Mouse (Mus musculus) embryonic facial prominence, embryonic 12.5 days (tissue): ENCODE results near the gene Padi3. TPM values are rescaled to one million over a fixed set of nuclear protein-coding genes. Genes with fewer than 3 reads are reported as not detected.
A peak's percentile ranks its signal among the peaks of the same experiment; 100 is the strongest.

Experiments
- ATAC-seq: fragments of 200-750 bp; cut with Nextera tagmentation; 2 replicates; pipeline ENCODE4 v1.8.0; 2017; ENCODE audit not compliant: insufficient number of reproducible peaks, insufficient read depth, low FRiP score, low TSS enrichment
- H3K27ac ChIP-seq: fragments of 300-500 bp; sonication (generic); 2 replicates; pipeline ENCODE4 v1.5.1; 2016; ENCODE audit warnings: mild to moderate bottlenecking
- H3K27me3 ChIP-seq: fragments of 300-500 bp; sonication (generic); 2 replicates; pipeline ENCODE4 v1.6.1; 2016; ENCODE audit warnings: mild to moderate bottlenecking, moderate library complexity
- H3K36me3 ChIP-seq: fragments of 300-500 bp; sonication (generic); 2 replicates; pipeline ENCODE4 v1.6.1; 2016; ENCODE audit warnings: mild to moderate bottlenecking
- H3K4me1 ChIP-seq: fragments of 300-500 bp; sonication (generic); 2 replicates; pipeline ENCODE4 v1.6.1; 2016
- H3K4me2 ChIP-seq: fragments of 300-500 bp; sonication (generic); replicated peaks from 2 replicates; pipeline ENCODE4 v1.6.1; 2016; ENCODE audit warnings: mild to moderate bottlenecking, moderate library complexity
- H3K4me3 ChIP-seq: fragments of 300-500 bp; sonication (generic); 2 replicates; pipeline ENCODE4 v1.5.1; 2016; ENCODE audit warnings: mild to moderate bottlenecking
- H3K9ac ChIP-seq: fragments of 300-500 bp; sonication (generic); 2 replicates; pipeline ENCODE4 v1.6.1; 2016; ENCODE audit warnings: mild to moderate bottlenecking, moderate library complexity
- H3K9me3 ChIP-seq: fragments of 300-500 bp; sonication (generic); 2 replicates; pipeline ENCODE4 v1.6.1; 2016; ENCODE audit warnings: mild to moderate bottlenecking, moderate library complexity
- WGBS: fragments of 180-500 bp; shearing (Covaris S2); methylation state at CpG from one replicate; pipeline ENCODE4 v1.1.7; 2016; 5-methylcytosine and 5-hydroxymethylcytosine counted together
- polyA plus RNA-seq: library from polyadenylated mRNA; unstranded; fragments of >200 nt; fragmentation: Nextera tagmentation; extraction: Ambion mirVana; gene quantifications from 2 replicates; pipeline ENCODE4 v1.2.1, GENCODE M21; 2016

Padi3 gene
- polyA plus RNA-seq, result 0.06 and 0.08 TPM in 2 replicates

- no peak for ATAC-seq
- Histone ChIP-seq H3K9ac (no peak within 1 kb of the TSS), H3K36me3 (no peaks in the 10 kb centered on the region), H3K27ac (no peak within 1 kb of the TSS), H3K4me2 (no peak within 1 kb of the TSS), H3K9me3 (no peaks in the 10 kb centered on the region), H3K4me1 (peaks cover 29% of the 10 kb centered on the region), H3K27me3 (no peaks in the 10 kb centered on the region), H3K4me3 (no peak within 1 kb of the TSS)
- WGBS, result 72% methylated on average over 16 of the region's 16 CpGs
These were observed at the start of gene Padi3 for GRCm38 (mm10) chr4:140810458-140811260. Gene Padi3 (minus strand): TSS chr4:140810648.

GRCm38 (mm10) chr4:140859291-140859690, 48.8 kb upstream of the Padi3 start:
- Histone ChIP-seq H3K27me3 (no peaks in the 10 kb centered on the region), H3K9me3 (no peaks in the 10 kb centered on the region), H3K4me2 (no peak overlapping the region), H3K4me1 (no peaks in the 10 kb centered on the region), H3K27ac (no peak overlapping the region), H3K4me3 (no peak overlapping the region), H3K9ac (no peak overlapping the region), H3K36me3 (no peaks in the 10 kb centered on the region)
- no peak for ATAC-seq
- WGBS, result 80% methylated on average over 11 of the region's 11 CpGs

GRCm38 (mm10) chr4:140857813-140858212, 47.4 kb upstream of the Padi3 start:
- WGBS, result 84% methylated on average over 7 of the region's 7 CpGs
- no peak overlapping the region for H3K27ac ChIP-seq

GRCm38 (mm10) chr4:140857041-140857440, 46.6 kb upstream of the Padi3 start:
- Histone ChIP-seq H3K4me2 (no peak overlapping the region), H3K9me3 (no peaks in the 10 kb centered on the region), H3K27ac (no peak overlapping the region), H3K4me3 (no peak overlapping the region), H3K9ac (no peak overlapping the region), H3K36me3 (no peaks in the 10 kb centered on the region), H3K4me1 (no peaks in the 10 kb centered on the region), H3K27me3 (no peaks in the 10 kb centered on the region)
- ATAC-seq, result no peak
- 73% methylated on average over 5 of the region's 5 CpGs for WGBS

More at GRCm38 (mm10) chr4:140857813-140858212, 47.4 kb upstream of the Padi3 start:
- no peak overlapping the region for H3K4me3 ChIP-seq
- H3K9ac ChIP-seq, result no peak overlapping the region
- no peaks in the 10 kb centered on the region for H3K36me3 ChIP-seq
- H3K4me2 ChIP-seq, result no peak overlapping the region
- no peaks in the 10 kb centered on the region for H3K4me1 ChIP-seq
- H3K27me3 ChIP-seq, result no peaks in the 10 kb centered on the region
- ATAC-seq, result no peak
- no peaks in the 10 kb centered on the region for H3K9me3 ChIP-seq

GRCm38 (mm10) chr4:140855151-140855550, 44.7 kb upstream of the Padi3 start:
- Histone ChIP-seq H3K36me3 (no peaks in the 10 kb centered on the region), H3K4me3 (no peak overlapping the region), H3K27me3 (no peaks in the 10 kb centered on the region), H3K4me2 (no peak overlapping the region), H3K9ac (no peak overlapping the region), H3K4me1 (no peaks in the 10 kb centered on the region), H3K9me3 (no peaks in the 10 kb centered on the region), H3K27ac (no peak overlapping the region)
- 76% methylated on average over 8 of the region's 10 CpGs for WGBS
- no peak for ATAC-seq

GRCm38 (mm10) chr4:140854455-140854864, 44.0 kb upstream of the Padi3 start:
- Histone ChIP-seq H3K36me3 (no peaks in the 10 kb centered on the region), H3K27ac (no peak overlapping the region), H3K4me2 (no peak overlapping the region), H3K4me1 (no peaks in the 10 kb centered on the region), H3K27me3 (no peaks in the 10 kb centered on the region), H3K9me3 (no peaks in the 10 kb centered on the region), H3K9ac (no peak overlapping the region), H3K4me3 (no peak overlapping the region)
- ATAC-seq, result no peak
- 78% methylated on average over 10 of the region's 10 CpGs for WGBS

DNA sequence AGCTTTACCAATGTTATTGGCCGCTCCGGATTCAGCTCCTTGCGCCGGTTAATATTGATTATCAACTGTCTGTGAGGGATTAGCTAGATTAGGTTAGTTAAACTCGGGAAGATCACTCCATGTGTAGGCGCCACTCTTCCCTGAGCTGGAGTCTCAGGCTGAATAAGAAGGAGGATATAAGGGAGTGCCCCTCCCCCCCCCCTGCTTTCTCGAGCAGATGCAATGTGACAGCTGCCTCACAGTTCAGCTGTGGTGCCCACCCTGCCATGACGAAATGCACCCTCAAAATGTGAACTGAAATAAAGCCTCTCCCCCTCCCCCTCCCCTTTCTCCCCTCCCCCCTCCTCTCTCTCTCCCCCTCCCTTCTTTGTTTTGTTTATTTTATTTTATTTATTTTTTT, 43.2 kb upstream of the Padi3 start:
- H3K9ac ChIP-seq, result no peak overlapping the region
- ATAC-seq, result no peak
- H3K27ac ChIP-seq, result no peak overlapping the region
- H3K36me3 ChIP-seq, result no peaks in the 10 kb centered on the region
- no peaks in the 10 kb centered on the region for H3K4me1 ChIP-seq
- no peak overlapping the region for H3K4me2 ChIP-seq
- H3K4me3 ChIP-seq, result no peak overlapping the region
- H3K9me3 ChIP-seq, result no peaks in the 10 kb centered on the region
- WGBS, result 60% methylated on average over 8 of the region's 8 CpGs
- H3K27me3 ChIP-seq, result no peaks in the 10 kb centered on the region

DNA sequence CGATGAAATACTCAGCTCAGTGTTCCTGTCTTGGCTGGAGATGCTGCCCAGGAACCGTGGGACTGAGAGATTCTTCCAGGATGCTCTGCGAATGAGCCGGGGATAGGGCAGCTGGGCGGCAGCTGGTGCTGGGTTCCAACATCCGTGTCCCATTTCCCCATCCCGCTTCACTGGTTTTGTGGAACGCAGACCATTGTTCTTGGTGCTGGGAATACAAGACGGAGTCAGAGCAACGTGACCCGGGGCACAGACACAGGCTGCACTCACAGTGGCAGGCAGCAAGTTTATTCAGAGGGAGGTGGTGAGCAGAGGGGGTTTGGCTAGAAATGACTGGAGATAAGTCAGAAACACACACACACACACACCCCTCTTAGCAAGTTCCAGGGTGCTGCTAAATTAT, 38.9 kb upstream of the Padi3 start:
- Histone ChIP-seq H3K4me2 (no peak overlapping the region), H3K9ac (no peak overlapping the region), H3K4me1 (0 out of 2 replicates have a peak, but pooled peaks cover 8% of the 10 kb centered on the region), H3K27me3 (no peaks in the 10 kb centered on the region), H3K9me3 (no peaks in the 10 kb centered on the region), H3K4me3 (no peak overlapping the region), H3K27ac (no peak overlapping the region), H3K36me3 (no peaks in the 10 kb centered on the region)
- 77% methylated on average over 11 of the region's 11 CpGs for WGBS
- no peak for ATAC-seq

GRCm38 (mm10) chr4:140845666-140846065, 35.2 kb upstream of the Padi3 start, which contains the start of gene Padi1:
Gene Padi1 (minus strand): TSS chr4:140845778.
- H3K4me2 ChIP-seq, result no peak within 1 kb of the TSS

GRCm38 (mm10) chr4:140844991-140845390, 34.5 kb upstream of the Padi3 start:
- Histone ChIP-seq H3K4me1 (peaks cover 8% of the 10 kb centered on the region; the same call in 1 of the 2 replicates), H3K9me3 (no peaks in the 10 kb centered on the region), H3K4me3 (no peak overlapping the region), H3K27ac (no peak overlapping the region), H3K4me2 (no peak overlapping the region), H3K27me3 (no peaks in the 10 kb centered on the region), H3K36me3 (no peaks in the 10 kb centered on the region), H3K9ac (no peak overlapping the region)
- 73% methylated on average over 4 of the region's 4 CpGs for WGBS
- ATAC-seq, result no peak

More at GRCm38 (mm10) chr4:140845666-140846065, 35.2 kb upstream of the Padi3 start, which contains the start of gene Padi1:
- no peak within 1 kb of the TSS for H3K4me3 ChIP-seq
- H3K9me3 ChIP-seq, result no peaks in the 10 kb centered on the region
- H3K4me1 ChIP-seq, result peaks cover 8% of the 10 kb centered on the region; the same call in 1 of the 2 replicates
- H3K9ac ChIP-seq, result 0 out of 2 replicates have a peak within 1 kb of the TSS, but pooled peaks have one; percentile 15
- no peak within 1 kb of the TSS for H3K27ac ChIP-seq
- 73% methylated on average over 6 of the region's 6 CpGs for WGBS
- H3K27me3 ChIP-seq, result no peaks in the 10 kb centered on the region
- ATAC-seq, result no peak
- H3K36me3 ChIP-seq, result no peaks in the 10 kb centered on the region

DNA sequence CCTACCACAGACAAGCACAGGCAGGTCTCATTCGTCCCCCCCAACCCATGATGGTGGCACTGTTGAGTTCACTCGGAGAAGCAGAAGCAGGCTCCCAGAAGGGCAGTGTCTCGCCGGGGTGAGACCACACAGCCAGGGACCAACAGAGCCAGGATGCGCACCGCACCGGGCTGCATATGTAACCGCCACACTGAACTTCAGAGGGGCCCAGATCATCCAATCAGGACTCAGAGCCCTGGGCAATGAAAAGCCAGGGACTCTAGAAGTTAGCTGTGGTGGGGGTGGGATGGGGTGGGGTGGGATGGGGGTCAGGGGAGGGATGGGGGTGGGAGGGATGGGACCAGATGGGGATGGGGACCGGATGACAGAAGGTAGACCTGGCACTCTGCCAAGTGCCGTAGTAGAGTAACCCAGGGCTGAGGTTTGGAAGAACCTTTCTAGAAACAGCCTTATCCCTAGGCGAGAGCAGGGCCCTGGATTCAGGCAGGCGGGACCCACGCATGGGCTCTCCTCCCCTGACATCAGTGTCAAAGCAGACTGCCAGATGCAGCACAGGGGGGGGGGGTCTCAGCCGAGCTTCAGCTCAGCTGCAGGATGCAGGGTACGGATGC, 33.3 kb upstream of the Padi3 start:
- Histone ChIP-seq H3K4me2 (no peak overlapping the region), H3K9ac (no peak overlapping the region), H3K36me3 (no peaks in the 10 kb centered on the region), H3K27ac (no peak overlapping the region), H3K4me1 (peaks cover 8% of the 10 kb centered on the region; the same call in 1 of the 2 replicates), H3K4me3 (no peak overlapping the region), H3K27me3 (no peaks in the 10 kb centered on the region), H3K9me3 (no peaks in the 10 kb centered on the region)
- ATAC-seq, result no peak
- WGBS, result 64% methylated on average over 15 of the region's 15 CpGs

GRCm38 (mm10) chr4:140842909-140843308, 32.5 kb upstream of the Padi3 start:
- Histone ChIP-seq H3K27me3 (no peaks in the 10 kb centered on the region), H3K4me2 (no peak overlapping the region), H3K36me3 (no peaks in the 10 kb centered on the region), H3K4me1 (peaks cover 8% of the 10 kb centered on the region; the same call in 1 of the 2 replicates), H3K4me3 (no peak overlapping the region), H3K9ac (no peak overlapping the region), H3K9me3 (no peaks in the 10 kb centered on the region), H3K27ac (no peak overlapping the region)
- no peak for ATAC-seq
- 29% methylated on average over 1 of the region's 1 CpGs for WGBS
